Mouse (Mus musculus) bone marrow macrophage, adult 2 months (primary cell): ENCODE measurements at regions not wholly inside any gene's neighbourhood (a gene's known extent, or its start where the extent isn't known, plus 50 kb on each side); places are given as distances from the start of the nearest gene placed in this dataset.
"Not testable (repeated sequence)": the region's sequence is repeated elsewhere in the genome, so short reads cannot be mapped to it uniquely, and the experiment has no call there.

ENCODE experiments used
- CTCF ChIP-seq: IDR thresholded peaks from 2 replicates; pipeline ENCODE4 v1.5.1; 2012; ENCODE audit warnings: low read depth, mild to moderate bottlenecking, low read length, moderate library complexity
- POLR2A ChIP-seq: IDR thresholded peaks from 2 replicates; pipeline ENCODE4 v1.6.1; 2012; ENCODE audit warnings: mild to moderate bottlenecking, low read depth, low read length, borderline replicate concordance

GRCm38 (mm10) chr11:16675951-16676350, 76.1 kb upstream of the Egfr start:
- not testable (repeated sequence) for TF ChIP-seq CTCF, POLR2A
